Mouse (Mus musculus) layer of hippocampus, adult 9-11 months (tissue): ENCODE data around the gene Prr7.

ENCODE experiments used
- DNase-seq: peaks from one replicate; pipeline ENCODE4 v3.0.0; 2022

Prr7 gene

DNA sequence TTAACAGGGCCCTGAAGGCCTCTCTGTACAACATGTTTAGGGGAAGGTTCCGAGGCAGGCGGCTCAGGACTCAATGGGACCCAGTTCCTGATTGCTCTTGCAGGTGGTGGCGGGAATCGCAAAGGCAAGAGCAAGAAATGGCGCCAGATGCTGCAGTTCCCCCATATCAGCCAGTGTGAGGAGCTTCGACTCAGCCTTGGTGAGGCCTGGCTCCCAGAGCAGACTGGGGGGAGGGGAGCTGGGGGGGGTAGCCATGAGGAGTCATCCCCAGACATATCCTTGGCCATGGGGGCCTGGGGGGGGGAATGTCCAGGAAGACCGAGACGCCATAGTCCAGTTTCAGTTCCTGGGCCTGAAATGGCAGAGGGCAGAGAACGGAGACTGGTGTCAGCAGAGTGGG, 14.9 kb upstream of the Prr7 start:
- no peak for DNase-seq

DNA sequence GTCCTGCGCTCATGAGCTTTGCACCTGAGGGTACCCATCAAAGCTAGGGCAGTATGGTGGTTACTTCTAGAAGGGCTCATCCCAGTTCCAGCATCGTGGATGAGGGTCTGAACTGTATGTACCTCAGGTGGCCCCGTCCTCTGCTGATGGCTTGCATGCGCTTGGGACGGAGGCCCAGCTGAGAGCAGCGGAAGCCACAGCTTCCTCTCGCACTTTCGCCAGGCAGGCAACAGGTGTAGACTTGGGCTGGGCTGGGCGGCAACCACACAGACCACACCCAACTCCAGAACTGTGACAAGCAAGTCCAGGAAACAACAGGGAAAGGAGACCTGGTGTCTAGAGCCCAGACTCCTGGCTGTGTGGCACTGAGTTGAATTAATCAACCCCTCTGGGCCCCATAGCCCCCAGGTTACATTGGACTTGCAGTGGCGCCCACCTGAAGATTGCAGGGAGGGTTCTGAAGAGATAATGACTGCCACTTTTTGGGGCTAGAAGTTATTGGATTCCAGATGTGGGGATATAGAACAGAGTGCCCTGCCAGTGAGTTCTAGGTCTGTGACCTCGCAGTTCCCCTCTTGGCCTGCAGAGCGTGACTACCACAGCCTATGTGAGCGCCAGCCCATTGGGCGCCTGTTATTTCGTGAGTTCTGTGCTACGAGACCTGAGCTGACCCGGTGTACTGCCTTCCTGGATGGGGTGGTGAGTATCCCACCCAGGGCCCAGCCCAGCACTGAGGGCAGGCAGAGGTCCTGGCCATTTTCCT, 14.2 kb upstream of the Prr7 start:
- no peak for DNase-seq

DNA sequence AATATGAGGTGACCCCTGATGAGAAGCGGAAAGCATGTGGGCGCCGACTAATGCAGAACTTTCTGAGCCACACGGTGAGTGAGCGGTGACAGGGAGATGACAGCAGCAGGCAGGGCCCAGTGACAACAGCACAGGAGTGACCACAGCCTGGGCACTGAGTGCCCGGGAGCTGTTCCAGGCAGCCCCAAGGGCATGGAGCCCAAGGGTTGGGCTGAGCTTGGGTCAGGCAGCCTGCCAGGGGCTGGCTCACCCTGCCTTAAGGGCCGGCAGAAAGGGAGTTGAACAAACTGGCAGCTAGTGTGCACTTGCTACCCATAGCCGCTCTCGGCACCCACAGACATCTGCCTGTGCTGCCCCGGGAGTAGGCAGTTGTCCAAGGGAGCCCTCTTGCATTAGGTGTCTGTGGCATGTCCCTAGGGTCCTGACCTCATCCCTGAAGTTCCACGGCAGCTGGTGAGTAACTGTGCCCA, 13.5 kb upstream of the Prr7 start:
- DNase-seq = peak; percentile 64

DNA sequence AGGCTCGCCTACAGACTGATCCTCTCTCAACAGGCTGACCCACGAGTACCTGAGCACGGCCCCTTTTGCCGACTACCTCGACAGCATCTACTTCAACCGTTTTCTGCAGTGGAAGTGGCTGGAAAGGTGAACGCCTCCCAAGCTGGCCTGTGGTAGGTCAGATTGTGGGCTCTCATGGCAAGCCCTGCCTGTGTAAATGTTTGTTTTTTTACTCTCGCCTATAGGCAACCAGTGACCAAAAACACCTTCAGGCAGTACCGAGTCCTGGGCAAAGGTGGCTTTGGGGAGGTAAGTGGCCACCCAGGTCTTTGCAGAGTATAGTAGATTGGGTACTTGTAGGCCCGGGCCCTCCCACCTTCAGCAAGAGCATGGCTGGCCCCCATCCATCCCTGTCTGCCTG, 12.8 kb upstream of the Prr7 start:
- DNase-seq = no peak

DNA sequence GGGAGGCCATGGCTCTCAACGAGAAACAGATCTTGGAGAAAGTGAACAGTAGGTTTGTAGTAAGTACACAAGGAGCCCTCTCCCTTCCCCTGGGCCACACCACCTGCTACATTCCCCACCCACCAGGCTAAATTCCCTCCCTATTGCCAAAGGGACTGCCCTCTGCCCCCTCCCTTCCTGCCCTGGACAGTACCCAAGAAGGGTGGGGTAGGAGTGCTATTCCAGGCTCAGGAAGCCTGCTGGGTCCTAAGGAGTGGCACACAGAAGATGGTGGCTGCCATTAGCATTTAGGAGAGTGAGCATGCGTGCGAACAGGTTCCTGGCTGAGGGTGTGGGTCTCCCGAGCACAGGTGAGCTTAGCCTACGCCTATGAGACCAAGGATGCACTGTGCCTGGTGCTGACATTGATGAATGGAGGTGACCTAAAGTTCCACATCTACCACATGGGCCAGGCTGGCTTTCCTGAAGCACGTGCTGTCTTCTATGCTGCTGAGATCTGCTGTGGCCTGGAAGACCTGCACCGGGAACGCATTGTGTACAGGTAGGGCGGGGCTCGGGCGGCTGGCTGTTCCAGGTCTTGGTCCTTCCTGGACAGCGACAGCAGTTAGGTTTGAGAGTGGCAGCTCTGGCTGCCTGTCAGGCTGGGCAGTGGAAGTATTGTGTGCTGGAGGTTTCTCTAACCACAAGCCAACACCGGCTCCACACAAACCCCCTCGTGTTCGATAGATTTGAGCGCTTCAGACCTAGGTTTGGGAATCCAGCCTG, 12.1 kb upstream of the Prr7 start:
- no peak for DNase-seq

DNA sequence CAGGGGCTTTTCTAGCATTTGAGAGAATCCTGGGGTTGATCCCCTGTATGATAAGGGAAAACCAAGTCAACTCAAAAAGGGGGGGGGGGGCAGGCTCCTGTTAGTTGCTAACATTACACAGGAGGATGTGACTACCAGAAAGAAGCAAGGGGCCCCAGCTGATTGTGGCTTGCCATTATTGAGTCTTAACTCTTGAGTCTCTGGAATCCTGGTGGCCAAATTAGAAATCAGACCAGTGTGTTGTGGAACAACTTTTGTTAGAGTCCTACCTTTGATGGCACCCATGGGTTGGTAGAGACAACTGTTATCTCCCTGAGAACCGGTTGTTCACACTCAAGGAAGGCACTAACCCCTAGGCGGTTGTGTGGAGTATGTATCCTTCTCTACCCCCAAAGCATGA, 1.1 kb upstream of the Prr7 start:
- no peak for DNase-seq

DNA sequence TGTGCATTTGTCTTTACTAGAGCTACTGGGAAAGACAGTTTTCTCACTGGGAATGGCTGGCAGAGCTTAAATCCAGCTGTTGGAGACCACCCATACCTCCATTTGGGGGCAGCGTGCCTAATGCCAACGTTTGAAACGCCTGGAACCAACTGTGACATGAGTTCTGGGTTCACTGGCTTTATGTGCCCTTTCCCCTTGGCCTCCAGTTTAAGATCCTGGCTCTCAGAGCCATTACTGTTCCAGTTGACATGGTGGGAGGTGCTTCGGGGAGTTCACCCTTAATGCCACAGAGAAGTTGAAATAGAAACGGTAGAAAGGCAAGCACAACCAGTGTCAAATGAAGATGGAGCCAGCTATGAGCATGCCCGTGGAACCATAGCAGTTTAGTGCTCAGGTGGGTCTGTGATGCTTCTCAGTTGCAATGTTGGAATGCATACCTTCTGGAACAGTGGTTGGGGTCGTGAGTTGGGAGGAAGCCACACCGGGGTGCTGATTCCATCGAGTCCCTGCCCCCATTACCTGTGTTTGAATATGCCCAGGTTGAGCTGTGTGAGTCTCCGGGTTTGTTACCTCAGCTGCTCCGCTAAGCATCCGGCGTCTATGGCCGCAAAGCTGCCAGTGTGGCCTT, 554 bp upstream of the Prr7 start:
- DNase-seq = no peak

DNA sequence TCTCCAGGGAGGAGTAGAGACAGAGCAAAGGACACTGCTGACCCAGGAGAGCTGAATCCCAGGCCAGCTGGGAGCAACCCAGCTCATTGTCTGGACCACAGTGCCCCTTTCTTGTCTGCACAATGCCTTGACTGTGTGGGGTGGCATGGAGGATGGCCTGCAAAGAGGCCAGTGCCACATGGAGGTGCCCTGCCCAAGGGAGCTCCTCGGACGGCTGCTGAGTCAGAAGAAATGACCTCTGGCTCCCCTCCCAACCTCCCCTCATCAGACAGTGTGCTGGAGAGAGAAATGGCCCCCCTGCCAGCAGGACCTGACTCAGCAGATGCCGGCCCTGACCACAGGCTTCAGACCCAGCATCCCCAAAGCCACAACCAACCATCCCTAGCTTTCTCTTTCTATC, 1.1 kb downstream of the Prr7 start:
- DNase-seq = peak; percentile 77

DNA sequence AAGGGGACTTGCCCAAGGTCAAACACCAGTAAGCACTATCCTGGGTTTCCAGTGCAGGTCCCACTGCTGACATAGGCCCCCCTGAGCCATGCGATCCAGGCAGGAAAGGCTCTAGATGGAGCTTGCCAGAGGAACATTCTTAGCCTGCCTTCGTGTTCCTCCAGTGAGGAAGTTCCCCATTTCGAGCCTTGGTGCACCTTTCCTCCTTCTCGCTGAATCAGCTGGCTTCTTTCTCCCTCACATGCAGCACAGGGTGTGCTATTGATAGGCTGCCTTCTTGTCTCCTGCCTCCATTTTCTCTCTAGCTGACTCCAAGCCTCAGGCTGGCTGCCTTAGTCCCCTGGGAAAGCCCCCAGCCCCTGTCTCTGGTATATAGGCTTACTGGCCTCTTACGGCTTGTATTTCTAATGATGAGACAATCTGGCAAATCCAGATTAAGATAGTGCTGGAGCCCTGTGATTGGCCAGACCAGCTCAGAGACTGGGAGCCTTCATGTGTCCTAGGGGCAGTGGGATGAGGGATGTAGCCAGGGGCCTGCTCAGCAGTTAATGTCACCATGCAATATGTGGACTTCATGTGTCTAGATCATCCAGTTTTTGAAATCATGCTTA, 1.9 kb downstream of the Prr7 start:
- no peak for DNase-seq

DNA sequence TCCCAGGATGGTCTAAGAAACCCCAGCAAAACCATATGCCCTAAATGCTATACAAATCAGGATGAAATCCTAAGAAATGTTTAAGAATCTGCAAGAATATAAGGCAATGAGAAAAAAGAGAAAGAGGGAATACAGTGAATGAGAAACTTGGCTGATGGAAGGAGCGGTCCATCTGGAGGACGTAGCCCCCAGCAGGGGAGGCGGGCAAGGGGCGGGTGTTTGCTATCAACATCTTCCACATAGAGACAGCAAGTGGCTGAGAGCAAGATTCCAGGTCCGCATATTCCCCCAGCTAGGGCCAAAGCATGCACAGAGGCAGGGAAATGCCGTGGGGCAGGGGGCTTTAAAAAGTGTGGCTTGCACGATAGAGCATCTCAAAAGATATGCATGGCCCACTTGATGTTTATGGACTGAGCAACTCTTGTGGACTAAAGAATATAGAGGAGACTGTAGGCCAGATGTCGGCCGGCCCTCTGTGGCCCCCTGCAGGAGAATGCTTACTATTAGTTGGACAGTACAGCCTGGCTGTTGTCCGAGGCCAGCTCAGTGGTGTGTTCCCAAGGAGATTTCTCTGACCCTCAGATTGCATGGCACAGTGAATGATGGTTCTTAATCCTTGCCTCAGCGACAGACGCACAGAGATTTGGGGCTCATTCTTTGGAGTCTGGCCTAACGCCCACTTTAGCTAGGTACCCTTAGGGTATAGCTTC, 4.9 kb downstream of the Prr7 start:
- no peak for DNase-seq

DNA sequence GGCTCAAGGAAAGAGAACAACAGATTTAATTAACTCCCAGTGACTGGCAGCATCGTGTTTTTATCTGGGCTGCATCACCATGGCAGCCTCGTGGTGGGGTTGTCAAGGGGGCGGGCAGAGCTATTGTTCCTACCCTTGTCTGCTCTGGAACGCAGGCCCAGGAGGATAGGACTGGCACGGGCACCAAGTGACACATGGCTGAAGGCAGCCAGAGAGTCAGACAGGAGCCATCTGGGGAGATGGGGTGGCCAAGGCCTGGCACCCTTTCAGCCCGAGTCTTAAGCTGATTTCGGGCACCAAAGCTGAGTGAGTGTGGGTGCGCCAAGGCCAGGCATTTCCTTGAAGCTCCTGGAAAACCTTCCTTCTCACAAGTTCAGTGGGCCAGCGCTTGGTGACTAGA, 6.3 kb downstream of the Prr7 start:
- DNase-seq = peak; percentile 88

DNA sequence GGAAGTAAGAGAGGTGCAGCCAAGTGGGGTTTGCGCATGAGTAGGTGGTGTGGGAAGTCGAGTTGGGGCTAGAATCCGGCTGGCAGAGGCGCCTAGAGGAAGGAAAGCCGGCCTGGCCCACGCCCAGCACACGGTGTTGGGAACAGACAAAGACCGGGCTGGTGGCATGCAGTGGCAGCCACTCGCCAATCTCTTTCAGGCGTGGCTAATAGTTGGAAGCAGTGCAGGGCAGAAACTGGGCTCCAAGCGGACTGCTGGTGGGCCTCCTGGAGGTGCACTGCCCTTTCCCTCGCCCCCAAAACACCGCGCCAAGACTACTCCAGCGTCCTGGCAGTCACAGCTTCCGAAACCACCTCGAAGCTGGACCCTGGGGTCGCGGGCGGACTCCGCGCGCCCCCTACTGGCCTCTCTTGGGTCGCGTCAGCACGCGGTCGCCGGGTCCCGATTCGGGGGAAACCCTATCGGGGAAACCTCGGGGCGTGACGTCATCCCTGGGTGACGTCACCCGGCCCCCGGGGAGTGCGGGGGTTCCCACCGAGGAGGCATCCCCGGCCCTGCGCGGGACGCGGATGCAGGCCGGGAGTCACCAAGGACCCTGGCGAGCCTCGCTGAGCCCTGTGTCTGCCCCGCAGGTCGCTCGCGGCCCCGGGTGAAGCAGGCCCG, 7.2 kb downstream of the Prr7 start:
- DNase-seq = peak; percentile 70

DNA sequence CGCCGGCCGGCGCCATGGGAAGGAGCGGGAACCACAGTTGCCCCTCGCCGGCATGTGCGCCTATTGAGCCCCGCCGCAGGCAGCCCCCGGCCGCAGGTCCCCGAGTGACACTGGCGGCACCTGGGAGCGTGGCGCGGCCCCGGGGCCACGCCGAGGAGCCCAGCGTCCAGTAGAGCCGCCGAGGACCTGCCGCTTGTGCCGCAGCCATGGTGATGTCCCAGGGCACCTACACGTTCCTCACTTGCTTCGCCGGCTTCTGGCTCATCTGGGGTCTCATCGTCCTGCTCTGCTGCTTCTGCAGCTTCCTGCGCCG, 7.7 kb downstream of the Prr7 start:
- DNase-seq = no peak

DNA sequence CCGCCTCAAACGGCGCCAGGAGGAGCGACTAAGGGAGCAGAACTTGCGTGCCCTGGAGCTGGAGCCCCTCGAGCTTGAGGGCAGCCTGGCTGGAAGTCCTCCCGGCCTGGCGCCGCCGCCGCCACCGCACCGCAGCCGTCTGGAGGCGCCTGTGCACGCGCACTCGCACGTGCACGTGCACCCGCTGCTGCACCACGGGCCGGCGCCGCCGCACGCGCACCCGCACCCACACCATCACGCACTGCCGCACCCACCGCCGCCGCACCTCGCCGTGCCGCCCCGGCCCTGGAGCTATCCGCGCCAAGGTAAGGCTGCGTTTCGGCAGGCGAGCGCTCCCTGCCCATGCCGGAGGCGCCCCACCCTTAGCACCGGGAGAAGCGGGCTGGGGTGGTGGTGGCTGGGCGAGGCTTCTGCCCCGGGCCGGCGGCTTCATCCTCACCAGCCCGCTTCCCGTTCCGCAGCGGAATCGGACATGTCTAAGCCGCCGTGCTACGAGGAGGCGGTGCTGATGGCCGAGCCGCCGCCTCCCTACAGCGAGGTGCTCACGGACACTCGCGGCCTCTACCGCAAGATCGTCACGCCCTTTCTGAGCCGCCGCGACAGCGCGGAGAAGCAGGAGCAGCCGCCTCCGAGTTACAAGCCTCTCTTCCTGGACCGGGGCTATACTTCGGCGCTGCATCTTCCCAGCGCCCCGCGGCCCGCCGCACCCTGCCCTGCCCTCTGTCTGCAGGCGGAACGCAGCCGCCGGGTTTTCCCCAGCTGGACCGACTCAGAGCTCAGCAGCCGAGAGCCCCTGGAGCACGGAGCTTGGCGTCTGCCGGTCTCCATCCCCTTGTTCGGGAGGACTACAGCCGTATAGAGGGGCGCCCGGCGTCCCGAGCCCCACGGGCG, 8.3 kb downstream of the Prr7 start:
- DNase-seq = peak; percentile 71

DNA sequence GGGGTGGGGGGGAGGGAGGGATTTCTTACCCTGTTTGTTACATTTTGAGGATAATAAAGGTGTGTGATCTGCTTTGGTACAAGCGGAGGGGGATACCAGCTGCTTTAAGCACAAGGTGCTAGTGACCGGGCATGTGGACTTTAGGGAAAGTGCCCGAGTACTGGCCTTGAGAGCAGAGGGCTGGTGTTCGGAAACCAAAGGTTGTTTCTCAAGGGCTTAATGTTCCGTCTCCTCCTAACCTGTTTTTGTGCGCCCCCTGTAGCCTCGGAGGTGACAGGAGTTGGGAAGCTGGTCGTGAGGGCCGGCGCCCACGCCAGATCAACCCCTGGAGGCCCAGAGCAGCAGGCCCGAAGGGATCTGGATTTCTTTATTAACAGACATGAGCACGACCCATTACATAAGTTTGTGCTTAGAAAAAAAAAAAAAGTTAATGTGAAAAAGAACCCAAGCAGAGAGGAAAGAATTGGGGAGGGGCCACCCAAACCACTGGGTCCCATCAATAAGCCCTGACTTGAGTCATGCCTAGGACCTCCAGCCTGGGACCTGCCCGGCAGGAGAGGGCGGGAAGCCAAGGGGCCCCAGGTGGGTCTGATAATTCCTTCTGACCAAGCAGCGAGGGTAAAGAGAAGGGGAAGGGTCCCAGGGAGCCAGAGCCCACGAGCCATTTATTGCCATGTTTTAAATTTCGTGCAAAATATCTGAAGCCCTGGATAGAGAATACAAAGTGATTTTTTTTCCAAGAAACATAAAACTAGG, 9.2 kb downstream of the Prr7 start:
- DNase-seq = no peak

DNA sequence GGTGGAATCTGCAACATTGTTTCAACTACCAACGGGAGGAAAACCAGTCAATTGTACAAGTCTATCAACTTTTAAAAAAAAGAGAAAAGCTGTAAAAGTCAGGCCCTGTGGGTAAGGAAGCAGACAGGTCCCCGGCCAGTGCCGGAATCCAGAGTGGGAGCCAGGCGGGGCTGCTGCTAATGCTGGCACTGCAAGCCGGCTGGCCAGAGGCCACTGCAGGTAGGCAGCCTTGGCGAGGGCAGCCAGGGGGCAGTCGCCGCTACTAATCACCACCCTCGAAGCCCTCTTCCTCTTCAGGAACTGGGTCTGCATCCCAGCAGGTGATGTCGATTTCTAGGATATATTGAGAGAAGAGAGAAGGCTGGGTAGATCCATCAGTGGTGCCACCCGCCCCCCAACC, 9.9 kb downstream of the Prr7 start:
- no peak for DNase-seq

DNA sequence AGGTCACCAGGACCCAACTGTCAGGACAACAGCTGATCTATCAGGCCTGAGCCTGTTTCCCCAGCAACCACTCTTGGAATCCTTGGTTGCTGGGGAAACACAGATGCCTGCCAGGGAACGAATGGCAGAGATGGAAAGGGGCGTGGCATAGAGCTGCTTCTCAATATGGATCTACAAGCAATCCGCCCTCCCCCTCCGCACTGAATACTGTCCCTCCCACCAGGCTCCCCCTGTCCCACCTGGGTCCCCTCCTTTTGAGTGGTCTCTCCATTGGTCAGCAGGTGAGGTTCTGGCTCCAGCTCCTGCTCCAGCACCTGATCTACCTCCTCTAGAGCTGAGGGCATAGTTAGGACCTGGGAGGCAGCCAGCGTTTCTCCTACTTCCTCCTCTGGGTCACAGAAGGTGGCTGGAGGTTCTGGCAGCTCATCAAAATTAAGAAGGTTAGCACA, 10.6 kb downstream of the Prr7 start:
- peak; percentile 90 for DNase-seq

DNA sequence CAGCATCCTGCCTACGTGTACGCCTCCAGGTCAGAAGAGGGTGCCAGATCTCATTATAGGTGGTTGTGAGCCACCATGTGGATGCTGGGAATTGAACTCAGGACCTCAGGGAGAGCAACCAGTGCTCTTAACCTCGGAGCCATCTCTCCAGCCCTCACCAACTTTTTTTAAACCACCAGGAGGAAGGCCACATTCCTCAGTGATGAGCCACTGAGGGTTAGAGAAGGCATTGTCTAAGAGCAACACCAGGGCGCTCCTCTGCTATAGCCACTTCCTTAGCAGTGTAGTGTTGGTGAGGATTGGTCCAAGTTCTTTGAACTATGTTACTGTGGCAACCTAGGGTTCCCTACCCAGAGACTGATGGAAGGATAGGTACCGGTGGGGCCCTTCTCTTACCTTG, 11.7 kb downstream of the Prr7 start:
- no peak for DNase-seq

DNA sequence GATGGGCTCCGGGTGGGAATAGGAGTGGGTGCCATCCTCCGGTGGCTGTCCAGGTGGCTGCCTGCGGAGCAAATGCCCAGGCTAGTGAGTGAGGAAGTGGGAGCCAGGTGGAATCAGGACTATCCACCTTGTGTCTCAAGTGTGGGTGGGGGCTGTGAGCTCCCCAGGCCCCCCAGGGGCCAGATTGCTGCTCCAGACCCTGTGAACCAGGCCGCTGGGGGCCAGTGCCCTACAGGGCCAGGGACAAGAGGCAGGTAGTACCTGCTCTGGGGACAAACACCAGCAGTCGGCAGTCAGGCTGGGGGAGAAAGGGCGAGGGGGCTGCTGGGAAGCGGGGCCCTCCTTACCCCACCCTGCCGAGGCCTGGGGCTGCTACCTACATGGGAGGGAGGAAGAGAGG, 12.2 kb downstream of the Prr7 start:
- DNase-seq = no peak

DNA sequence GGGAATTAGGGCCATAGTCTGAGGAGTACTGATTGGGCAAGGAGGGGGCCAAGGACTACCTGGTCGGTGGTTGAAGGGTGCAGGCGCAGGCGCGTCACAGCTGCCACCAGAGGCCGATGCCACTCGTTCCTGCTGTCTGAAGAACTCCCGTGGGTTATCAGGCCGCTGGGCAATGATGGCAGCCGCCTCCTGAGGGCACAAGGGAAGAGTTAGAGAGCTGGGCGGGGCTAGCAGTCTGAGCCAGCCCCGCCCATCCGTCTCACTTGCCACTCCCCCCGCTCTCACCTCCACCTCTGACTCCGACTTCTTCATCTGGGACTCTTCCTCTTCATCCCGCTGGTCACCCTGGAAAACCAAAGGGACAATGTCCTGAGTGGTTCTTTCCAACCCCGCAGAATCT, 13.4 kb downstream of the Prr7 start:
- no peak for DNase-seq

DNA sequence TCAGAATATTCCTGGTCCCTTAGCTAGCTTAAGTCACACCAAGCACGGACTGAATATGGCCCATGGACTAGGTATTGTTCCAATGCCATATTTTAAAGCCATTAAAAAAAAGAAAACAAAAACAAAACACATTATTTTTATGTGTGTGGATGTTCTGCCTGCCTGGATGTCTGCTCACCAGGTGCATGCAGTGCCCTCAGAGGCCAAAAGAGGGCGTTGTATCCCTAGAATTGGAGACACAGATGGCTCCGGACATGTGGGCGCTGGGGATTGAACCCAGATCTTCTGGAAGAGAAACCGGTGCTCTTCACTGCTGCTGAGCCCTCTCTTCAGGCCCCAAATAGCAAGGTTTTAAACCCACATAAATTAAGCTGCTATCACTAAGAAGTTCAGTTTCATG, 14.0 kb downstream of the Prr7 start:
- peak; percentile 45 for DNase-seq
